Mouse (Mus musculus) kidney, adult 2 months (tissue): ENCODE data around the gene Adamts20. TPM values are rescaled to one million over a fixed set of nuclear protein-coding genes. Genes with fewer than 3 reads are reported as not detected.

Experiments
- DNase-seq: peaks from one replicate; pipeline ENCODE4 v3.0.0; 2021
- H3K27ac ChIP-seq: fragments of 200-500 bp; 2 replicates; pipeline ENCODE4 v1.5.1; 2012; ENCODE audit warnings: low read depth, low read length, control low read depth, inconsistent platforms; ENCODE audit not compliant: insufficient read depth
- H3K27me3 ChIP-seq: fragments of 200-500 bp; replicated peaks from 2 replicates; pipeline ENCODE4 v1.6.1; 2012; ENCODE audit warnings: mild to moderate bottlenecking, moderate library complexity, low read length, inconsistent platforms; ENCODE audit not compliant: control insufficient read depth, insufficient read depth
- H3K36me3 ChIP-seq: fragments of 200-500 bp; 2 replicates; pipeline ENCODE4 v1.6.1; 2012; ENCODE audit warnings: mild to moderate bottlenecking, moderate library complexity, low read length, inconsistent platforms; ENCODE audit not compliant: control insufficient read depth, insufficient read depth
- H3K4me1 ChIP-seq: fragments of 200-500 bp; 2 replicates; pipeline ENCODE4 v1.6.1; 2011; ENCODE audit warnings: low read length; ENCODE audit not compliant: control insufficient read depth, insufficient read depth
- H3K4me3 ChIP-seq: fragments of 200-500 bp; 2 replicates; pipeline ENCODE4 v1.5.1; 2011; ENCODE audit warnings: mild to moderate bottlenecking, low read depth, low read length, control low read depth; ENCODE audit not compliant: insufficient read depth
- CTCF ChIP-seq: fragments of 200-500 bp; conservative IDR thresholded peaks from 2 replicates; pipeline ENCODE4 v1.5.1; 2011; ENCODE audit warnings: low read depth, mild to moderate bottlenecking, control low read depth, low read length, moderate library complexity, mixed read lengths; ENCODE audit not compliant: insufficient read depth, insufficient read length
- POLR2A ChIP-seq: fragments of 200-500 bp; IDR thresholded peaks from one replicate; pipeline ENCODE4 v1.6.1; 2011; ENCODE audit warnings: low read depth, low read length, control low read depth
- WGBS: fragments of 180-500 bp; shearing (Covaris S2); methylation state at CpG from one replicate; pipeline ENCODE4 v1.1.7; 2018; 5-methylcytosine and 5-hydroxymethylcytosine counted together
- polyA plus RNA-seq: library from polyadenylated mRNA; depleted of rRNA; stranded (reverse); fragments of >200 nt; gene quantifications from 2 replicates; pipeline ENCODE4 v1.2.3, GENCODE M21; 2012

Adamts20 gene
- polyA plus RNA-seq, 1 experiment, result 0.19 TPM

DNA sequence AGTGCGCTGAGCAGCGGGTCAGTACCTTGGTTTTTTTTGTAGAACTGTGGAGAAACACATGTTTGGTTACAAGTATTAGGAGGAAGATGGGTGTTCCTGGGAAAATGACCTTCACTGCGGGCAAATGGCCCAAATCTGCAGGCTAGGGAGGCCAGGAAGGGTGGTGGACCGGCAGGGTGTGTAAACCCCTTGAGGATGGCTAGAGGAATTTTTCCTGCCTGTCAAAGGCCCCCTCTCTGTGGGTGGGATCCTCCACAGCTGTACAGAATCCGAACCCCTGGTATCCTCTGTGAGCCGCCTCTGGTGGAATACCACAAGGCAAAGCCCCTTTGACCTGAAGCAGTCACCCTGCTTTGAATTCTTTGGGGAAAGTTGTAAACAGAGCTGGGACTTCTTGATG lies 216.8 kb downstream of the Adamts20 start:
- Histone ChIP-seq H3K27me3 (no peaks in the 10 kb centered on the region), H3K36me3 (no peaks in the 10 kb centered on the region), H3K27ac (no peak overlapping the region), H3K4me1 (no peaks in the 10 kb centered on the region), H3K4me3 (no peak overlapping the region)
- no peak for DNase-seq
- TF ChIP-seq POLR2A (no peak), CTCF (no peak)
- WGBS, result 58% methylated on average over 6 of the region's 6 CpGs

DNA sequence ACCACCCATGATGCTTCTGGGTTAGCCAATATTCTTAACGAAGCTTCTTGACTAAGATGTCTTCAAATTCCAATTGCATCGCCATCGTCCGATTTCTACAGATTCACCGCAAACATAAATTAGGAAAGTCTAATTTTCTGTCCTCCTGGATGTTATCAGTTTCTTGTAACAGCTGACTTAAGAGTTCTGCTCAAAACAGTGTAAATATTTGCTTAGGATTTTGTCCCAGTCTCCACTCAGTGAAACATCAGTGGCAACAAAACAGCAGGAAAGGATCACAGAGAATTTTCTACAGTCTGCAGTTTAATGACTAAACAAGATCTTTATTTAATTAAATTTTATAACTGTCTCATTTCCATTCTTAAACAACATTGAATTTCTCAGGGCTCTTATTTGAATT lies 218.5 kb downstream of the Adamts20 start:
- WGBS, result 50% methylated on average over 5 of the region's 5 CpGs
- Histone ChIP-seq H3K4me3 (no peak overlapping the region), H3K27me3 (no peaks in the 10 kb centered on the region), H3K4me1 (no peaks in the 10 kb centered on the region), H3K27ac (no peak overlapping the region), H3K36me3 (no peaks in the 10 kb centered on the region)
- DNase-seq, result peak; percentile 35
- TF ChIP-seq CTCF (no peak), POLR2A (no peak)

- no peak for DNase-seq
- no peak for TF ChIP-seq CTCF
- TF ChIP-seq POLR2A, result no peak
- no peaks in the 10 kb centered on the region for H3K4me1 ChIP-seq
- 62% methylated on average over 2 of the region's 2 CpGs for WGBS
- no peak overlapping the region for H3K27ac ChIP-seq
- H3K36me3 ChIP-seq, result no peaks in the 10 kb centered on the region
- H3K27me3 ChIP-seq, result no peaks in the 10 kb centered on the region
- no peak overlapping the region for H3K4me3 ChIP-seq
Observed at GRCm38 (mm10) chr15:94244336-94244735, 220.9 kb downstream of the Adamts20 start.

DNA sequence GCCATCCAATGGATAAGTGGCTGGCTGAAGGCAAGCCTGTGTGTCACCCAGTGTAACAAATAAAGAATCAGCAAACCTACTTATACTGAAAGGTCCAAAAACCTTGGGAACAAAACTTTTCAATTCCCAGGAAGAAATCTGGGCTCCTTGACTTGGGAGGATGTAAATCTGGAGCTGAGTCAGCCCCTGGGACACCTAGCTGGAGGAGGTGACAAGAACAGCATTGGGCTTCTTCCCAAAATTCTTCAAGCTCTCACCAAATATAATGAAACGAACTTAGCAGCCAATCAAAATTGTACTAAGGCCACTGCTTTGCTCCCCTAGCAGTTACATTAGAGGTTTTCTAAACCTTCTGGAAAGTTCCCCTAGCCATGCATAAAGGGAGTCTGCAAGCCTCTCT lies 223.1 kb downstream of the Adamts20 start:
- no peak overlapping the region for H3K4me3 ChIP-seq
- H3K27ac ChIP-seq, result no peak overlapping the region
- H3K36me3 ChIP-seq, result no peaks in the 10 kb centered on the region
- H3K4me1 ChIP-seq, result no peaks in the 10 kb centered on the region
- TF ChIP-seq POLR2A, result no peak
- TF ChIP-seq CTCF, result no peak
- no peaks in the 10 kb centered on the region for H3K27me3 ChIP-seq
- no peak for DNase-seq
- WGBS, result 76% methylated on average over 1 of the region's 1 CpGs

DNA sequence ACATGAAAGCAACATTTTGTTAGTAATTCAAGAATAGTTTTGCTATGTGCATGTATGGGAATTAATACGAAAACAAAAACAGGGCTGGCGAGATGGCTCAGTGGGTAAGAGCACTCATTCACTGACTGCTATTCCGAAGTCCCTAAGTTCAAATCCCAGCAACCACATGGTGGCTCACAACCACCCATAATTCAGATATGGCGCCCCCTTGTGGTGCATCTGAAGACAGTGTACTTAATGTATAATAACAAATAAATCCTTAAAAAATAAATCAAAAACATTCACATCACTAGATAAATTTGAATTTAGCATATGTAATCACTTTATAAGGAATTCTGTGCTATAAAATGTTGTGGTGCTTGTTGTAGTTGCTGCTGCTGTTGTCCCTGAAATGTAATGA lies 225.6 kb downstream of the Adamts20 start:
- Histone ChIP-seq H3K36me3 (no peaks in the 10 kb centered on the region), H3K27ac (no peak overlapping the region), H3K4me3 (no peak overlapping the region), H3K4me1 (no peaks in the 10 kb centered on the region), H3K27me3 (no peaks in the 10 kb centered on the region)
- TF ChIP-seq CTCF (0 out of 2 replicates have a peak, but pooled peaks have one; percentile 20), POLR2A (no peak)
- DNase-seq, result no peak
- 84% methylated on average over 4 of the region's 4 CpGs for WGBS

- 44% methylated on average over 6 of the region's 6 CpGs for WGBS
- no peak for DNase-seq
- H3K27ac ChIP-seq, result no peak overlapping the region
Observed at GRCm38 (mm10) chr15:94239127-94239526, 226.1 kb downstream of the Adamts20 start.

DNA sequence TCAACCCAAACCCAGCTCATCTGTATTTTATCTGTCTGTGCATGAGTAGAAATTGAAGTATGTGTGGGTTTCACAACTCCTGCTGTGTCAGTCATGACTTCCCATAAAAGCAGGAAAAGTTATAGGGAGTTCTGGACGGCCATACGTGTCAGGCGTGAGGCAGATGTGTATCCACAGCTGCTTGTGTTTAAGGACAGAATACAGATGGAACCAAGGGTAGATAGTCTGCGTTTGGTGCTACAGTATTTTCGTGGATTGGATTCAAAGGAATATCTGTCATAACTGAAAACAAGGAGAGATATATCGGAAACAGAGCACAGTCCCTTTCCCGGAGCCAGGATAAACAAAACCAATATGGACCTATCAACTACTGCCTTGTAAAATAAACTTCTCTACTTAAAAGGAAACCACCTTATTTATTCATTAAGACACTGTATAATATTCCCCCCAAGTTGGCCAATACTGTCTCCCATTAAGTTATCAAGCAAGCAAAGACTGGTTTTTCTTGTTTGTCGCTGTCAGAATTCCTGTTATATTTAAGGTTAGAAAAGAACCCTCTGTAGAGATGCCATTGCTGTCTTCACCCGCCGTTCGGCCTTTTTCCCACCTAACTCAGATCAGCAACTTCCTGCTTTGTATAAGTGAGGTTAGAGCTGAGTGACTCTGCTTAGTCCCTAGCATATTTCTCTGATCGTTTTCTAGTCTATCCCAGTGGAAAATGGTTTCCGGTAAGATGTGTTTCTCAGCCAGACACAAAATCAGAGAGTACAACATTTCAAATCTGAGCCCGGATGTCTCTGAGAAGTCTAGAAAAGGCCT lies 227.0 kb downstream of the Adamts20 start:
- H3K27ac ChIP-seq, result no peak overlapping the region
- no peaks in the 10 kb centered on the region for H3K27me3 ChIP-seq
- no peak for DNase-seq
- H3K4me3 ChIP-seq, result no peak overlapping the region
- TF ChIP-seq POLR2A, result no peak
- TF ChIP-seq CTCF, result no peak
- H3K36me3 ChIP-seq, result no peaks in the 10 kb centered on the region
- 69% methylated on average over 14 of the region's 14 CpGs for WGBS
- no peaks in the 10 kb centered on the region for H3K4me1 ChIP-seq

More at GRCm38 (mm10) chr15:94239127-94239526, 226.1 kb downstream of the Adamts20 start:
- H3K36me3 ChIP-seq, result no peaks in the 10 kb centered on the region
- TF ChIP-seq POLR2A (no peak), CTCF (no peak)
- H3K4me3 ChIP-seq, result no peak overlapping the region
- H3K27me3 ChIP-seq, result no peaks in the 10 kb centered on the region
- no peaks in the 10 kb centered on the region for H3K4me1 ChIP-seq
